Mouse (Mus musculus) left cerebral cortex, adult 2 months (tissue): ENCODE measurements around the gene Cacna1b. TPM values are rescaled to one million over a fixed set of nuclear protein-coding genes. Genes with fewer than 3 reads are reported as not detected.
A peak's percentile ranks its signal among the peaks of the same experiment; 100 is the strongest.

Experiments
- DNase-seq, 2 experiments: peaks; one replicate each; pipeline ENCODE4 v3.0.0; 2021 to 2022; ENCODE audit warnings: low spot score in 2 of 2, mixed read lengths in 1 of 2; ENCODE audit errors: extremely low spot score in 1 of 2
- H3K27ac ChIP-seq: fragments of 200-600 bp; 2 replicates; pipeline ENCODE4 v1.8.1; 2022
- H3K4me3 ChIP-seq: fragments of 200-600 bp; 2 replicates; pipeline ENCODE4 v1.8.1; 2022
- CTCF ChIP-seq: fragments of 200-600 bp; IDR thresholded peaks from 2 replicates; pipeline ENCODE4 v1.8.1; 2022; ENCODE audit warnings: antibody characterized with exemption, mild to moderate bottlenecking, moderate library complexity
- intact Hi-C: fragments of 180-260 bp; cut with DNase I; formaldehyde crosslinking; loops from one replicate; pipeline ENCODE4 v1.15.1; 2025
- total RNA-seq, 2 experiments: library from RNA; stranded (reverse); gene quantifications; 2 replicates each; pipeline ENCODE4 v1.2.3; 2021

The Cacna1b gene
- total RNA-seq, 2 experiments from 2014 or later = 84.1 to 91.8 TPM

DNA sequence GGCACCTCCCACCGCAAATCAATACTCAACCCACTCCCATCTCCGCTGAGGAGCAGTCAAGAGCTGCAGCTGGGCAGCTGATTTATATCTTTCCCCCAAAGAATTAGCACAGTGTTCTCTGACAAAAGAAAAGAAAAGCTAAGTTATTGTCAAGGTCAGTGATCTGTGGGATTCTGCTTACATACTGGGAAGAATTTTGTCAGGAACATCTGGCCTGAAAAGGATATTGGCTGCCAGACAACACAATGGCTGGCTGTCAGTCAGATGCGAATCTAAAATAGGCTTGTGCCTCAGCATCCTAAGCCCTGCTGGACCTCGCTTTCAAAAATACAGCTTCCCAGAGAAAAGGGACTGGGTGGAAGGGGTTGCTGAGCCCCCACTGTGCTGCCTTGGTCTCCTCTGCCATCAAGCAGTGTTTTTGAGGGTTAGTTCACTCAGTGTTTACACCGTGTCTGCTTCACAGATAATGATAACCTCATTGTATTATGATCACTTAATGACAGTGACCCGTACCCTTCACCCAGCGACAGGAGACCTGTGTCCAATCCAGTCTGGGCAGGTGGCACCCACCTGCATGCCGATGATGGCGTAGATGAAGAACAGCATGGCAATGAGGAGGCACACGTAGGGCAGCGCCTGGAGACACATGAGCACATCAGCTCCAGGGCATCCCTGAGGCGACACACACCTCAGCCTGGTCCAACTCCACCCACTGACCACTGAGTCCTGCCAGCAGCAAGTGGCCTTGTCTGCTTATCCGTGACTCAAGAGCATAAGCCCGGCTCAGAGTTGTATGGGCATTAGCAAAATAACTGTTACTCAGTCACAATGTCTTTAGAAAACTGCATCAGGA is 124.6 kb downstream of the Cacna1b start:
- Histone ChIP-seq H3K4me3 (no peak overlapping the region), H3K27ac (no peak overlapping the region; the same call in 1 of the 2 replicates)
- no peak for TF ChIP-seq CTCF
- no peak for DNase-seq
- intact Hi-C loops = no loop called here

DNA sequence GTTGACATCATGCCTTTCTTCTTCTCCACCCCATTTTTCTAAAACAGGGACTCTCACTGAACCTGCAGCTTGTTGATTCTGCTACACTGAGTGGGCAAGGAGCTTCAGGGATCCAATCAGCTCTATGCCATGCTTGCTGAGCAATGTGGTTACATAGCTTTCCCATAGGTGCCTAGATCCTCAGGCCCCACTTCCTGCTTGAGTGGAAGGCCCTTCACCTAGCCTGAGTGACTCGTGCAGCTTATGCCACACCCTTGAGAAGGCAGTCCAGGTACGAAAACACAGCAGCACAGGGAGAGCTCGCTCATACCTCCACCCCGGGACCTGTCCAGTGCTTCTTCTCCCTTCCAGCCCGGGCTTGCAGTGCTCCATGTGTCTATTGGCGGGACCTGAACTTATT is 129.3 kb downstream of the Cacna1b start:
- Histone ChIP-seq H3K4me3 (no peak overlapping the region), H3K27ac (no peak overlapping the region)
- intact Hi-C loops = no loop called here
- DNase-seq = no peak
- no peak for TF ChIP-seq CTCF

GRCm38 (mm10) chr2:24617141-24617540 is 145.8 kb downstream of the Cacna1b start:
- no peak for TF ChIP-seq CTCF
- intact Hi-C loops = no loop called here
- no peak overlapping the region for H3K4me3 ChIP-seq
- DNase-seq = no peak
- no peak overlapping the region for H3K27ac ChIP-seq

- intact Hi-C loops = no loop called here
- Histone ChIP-seq H3K4me3 (no peak overlapping the region), H3K27ac (no peak overlapping the region)
- DNase-seq = peak in 1 of 2 experiments; percentile 64
- no peak; the same call in 1 of the 2 replicates for TF ChIP-seq CTCF
Observed at GRCm38 (mm10) chr2:24609789-24610188, 153.2 kb downstream of the Cacna1b start.

- no peak for TF ChIP-seq CTCF
- DNase-seq = no peak
- H3K4me3 ChIP-seq = no peak overlapping the region
- intact Hi-C loops = no loop called here
- no peak overlapping the region for H3K27ac ChIP-seq
Observed at GRCm38 (mm10) chr2:24608765-24609138, 154.2 kb downstream of the Cacna1b start.

GRCm38 (mm10) chr2:24607905-24608764 is 154.8 kb downstream of the Cacna1b start:
- Histone ChIP-seq H3K27ac (no peak overlapping the region), H3K4me3 (no peak overlapping the region)
- no peak for DNase-seq
- intact Hi-C loops = no loop called here
- TF ChIP-seq CTCF = no peak

- TF ChIP-seq CTCF = no peak
- intact Hi-C loops = no loop called here
- H3K27ac ChIP-seq = no peak overlapping the region
- no peak overlapping the region for H3K4me3 ChIP-seq
- DNase-seq = no peak
Observed at GRCm38 (mm10) chr2:24606531-24606930, 156.4 kb downstream of the Cacna1b start.

- no peak overlapping the region for H3K4me3 ChIP-seq
- no peak for TF ChIP-seq CTCF
- intact Hi-C loops = no loop called here
Observed at GRCm38 (mm10) chr2:24605096-24605495, 157.9 kb downstream of the Cacna1b start.

DNA sequence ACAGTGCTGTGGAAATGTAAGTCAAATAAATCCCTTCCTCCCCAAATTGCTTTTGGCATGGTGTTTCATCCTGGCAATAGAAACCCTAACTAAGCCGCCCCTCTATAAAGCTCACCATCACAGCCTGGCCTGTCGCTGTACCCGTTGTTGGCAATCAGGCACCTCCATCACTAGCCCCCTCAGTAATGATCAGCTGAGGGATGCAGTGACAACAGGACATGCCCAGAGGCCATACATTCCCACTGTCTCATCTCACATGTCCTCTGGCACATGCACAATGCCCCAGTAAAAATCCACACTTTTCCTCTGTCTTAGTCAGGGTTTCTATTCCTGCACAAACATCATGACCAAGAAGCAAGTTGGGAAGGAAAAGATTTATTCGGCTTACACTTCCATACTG is 173.5 kb downstream of the Cacna1b start:
- Histone ChIP-seq H3K27ac (no peak overlapping the region), H3K4me3 (no peak overlapping the region)
- intact Hi-C loops = no loop called here
- DNase-seq = no peak
- no peak for TF ChIP-seq CTCF

More at GRCm38 (mm10) chr2:24605096-24605495, 157.9 kb downstream of the Cacna1b start:
- H3K27ac ChIP-seq = no peak overlapping the region
- no peak for DNase-seq

DNA sequence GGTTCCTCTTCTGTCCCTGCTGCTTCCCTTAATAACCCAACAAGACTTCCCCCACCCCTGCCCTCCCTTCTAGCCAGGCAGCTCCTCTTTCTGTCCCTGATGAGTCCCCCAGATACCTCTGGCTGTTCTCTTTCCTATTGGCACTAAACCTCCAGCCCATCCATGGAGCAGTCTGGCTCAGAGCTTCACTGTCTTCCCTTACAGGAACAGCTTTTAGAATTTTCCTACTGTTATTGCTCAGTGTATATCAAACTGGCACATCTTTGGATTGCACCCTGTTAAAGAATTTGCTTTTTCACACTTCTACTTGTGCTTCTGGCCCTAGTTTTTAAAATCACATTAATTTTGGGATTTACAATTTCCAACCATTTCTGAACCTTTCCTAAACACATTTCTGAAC is 175.0 kb downstream of the Cacna1b start:
- intact Hi-C loops = no loop called here
- Histone ChIP-seq H3K27ac (no peak overlapping the region), H3K4me3 (no peak overlapping the region)
- TF ChIP-seq CTCF = no peak
- no peak for DNase-seq

DNA sequence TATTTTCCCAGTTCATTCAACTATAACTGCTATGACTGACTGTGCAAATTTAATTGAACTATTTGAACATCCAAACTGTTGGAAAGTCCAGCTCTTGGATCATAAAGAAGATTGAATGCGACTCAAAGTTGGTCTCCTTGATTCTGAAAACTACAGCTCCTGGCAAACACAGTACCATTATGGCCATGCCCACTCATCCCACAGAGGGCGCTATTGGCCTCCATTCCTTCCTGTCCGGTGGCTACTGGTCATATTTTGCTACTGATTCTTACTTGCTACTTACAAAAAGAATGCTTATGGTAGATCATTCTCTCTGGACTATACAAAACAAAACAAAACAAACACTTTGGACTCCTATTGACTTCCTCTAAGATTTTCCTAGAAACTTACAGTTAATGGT is 188.3 kb downstream of the Cacna1b start:
- Histone ChIP-seq H3K27ac (no peak overlapping the region), H3K4me3 (no peak overlapping the region)
- intact Hi-C loops = loop anchor here (1.0 kb wide), 1 partner anchor 181 kb away; no protein-coding TSS in a partner anchor
- DNase-seq = peak; percentile 54 to 80
- peak; percentile 77 for TF ChIP-seq CTCF

- TF ChIP-seq CTCF = no peak
- no peak for DNase-seq
- Histone ChIP-seq H3K27ac (no peak overlapping the region), H3K4me3 (no peak overlapping the region)
- intact Hi-C loops = no loop called here
Observed at GRCm38 (mm10) chr2:24570917-24571316, 192.0 kb downstream of the Cacna1b start.
